1 mouse cellular context compared by ENCODE assay signal in genomic region chr7:84779276-84779825, GRCm38 (mm10).
A peak's percentile ranks its signal among the peaks of the same experiment; 100 is the strongest.
TF ChIP-seq lines count a peak whose summit lies in the region.

No protein-coding gene starts in this region.

TF ChIP-seq in CH12.LX, 34 proteins besides CTCF, POLR2A, EP300 and RAD21 (continued from another document):
- TF ChIP-seq MYC (IDR thresholded peaks at IDR 0.05; ENCODE audit: low read depth, low read length) (no peak; the same call in 1 of the 2 replicates), ZNF384 (IDR thresholded peaks at IDR 0.05; ENCODE audit: low read depth, low read length) (peak; percentile 79), POLR2AphosphoS2 (IDR thresholded peaks at IDR 0.05; ENCODE audit: low read depth, low read length) (no peak)
